Mouse (Mus musculus) myocyte (in vitro differentiated cells): Measurements from ENCODE around the gene Serf1.

Experiments
- CEBPB ChIP-seq: IDR thresholded peaks from 2 replicates; pipeline ENCODE4 v1.6.1; 2011; ENCODE audit warnings: mild to moderate bottlenecking, moderate library complexity; ENCODE audit not compliant: poor library complexity, insufficient read depth, severe bottlenecking
- E2F4 ChIP-seq: IDR thresholded peaks from one replicate; pipeline ENCODE4 v1.6.1; 2011; ENCODE audit warnings: mild to moderate bottlenecking, control low read depth, moderate library complexity; ENCODE audit not compliant: insufficient read depth
- MAX ChIP-seq: IDR thresholded peaks from one replicate; pipeline ENCODE4 v1.6.1; 2011; ENCODE audit warnings: low read depth, mild to moderate bottlenecking, control low read depth
- MYOD1 ChIP-seq, 3 experiments: IDR thresholded peaks; one replicate each; pipeline ENCODE4 v1.6.1; 2011; ENCODE audit warnings: control low read depth in 2 of 3, low read depth in 2 of 3, mild to moderate bottlenecking in 2 of 3, moderate library complexity in 1 of 3; ENCODE audit not compliant: insufficient read length in 2 of 3, control insufficient read depth in 1 of 3
- MYOG ChIP-seq, 3 experiments: IDR thresholded peaks; one replicate each; pipeline ENCODE4 v1.6.1; 2011; ENCODE audit warnings: control low read depth in 2 of 3, low read depth in 2 of 3, mild to moderate bottlenecking in 2 of 3; ENCODE audit not compliant: insufficient read length in 2 of 3, control insufficient read depth in 1 of 3, insufficient read depth in 1 of 3
- POLR2A ChIP-seq: IDR thresholded peaks from one replicate; pipeline ENCODE4 v1.6.1; 2011; ENCODE audit warnings: low read depth, mild to moderate bottlenecking, control low read depth, moderate library complexity; ENCODE audit not compliant: insufficient read length
- POLR2AphosphoS2 ChIP-seq: IDR thresholded peaks from one replicate; pipeline ENCODE4 v1.6.1; 2011; ENCODE audit warnings: low read depth, control low read depth; ENCODE audit not compliant: insufficient read length
- TCF12 ChIP-seq: IDR thresholded peaks from one replicate; pipeline ENCODE4 v1.6.1; 2011; ENCODE audit warnings: mild to moderate bottlenecking, control low read depth; ENCODE audit not compliant: poor library complexity, insufficient read depth, severe bottlenecking
- USF1 ChIP-seq: IDR thresholded peaks from one replicate; pipeline ENCODE4 v1.6.1; 2011; ENCODE audit warnings: low read depth, mild to moderate bottlenecking, control low read depth, moderate library complexity

GRCm38 (mm10) chr13:100103052-100103658, 4.7 kb upstream of the Serf1 start:
- TF ChIP-seq POLR2A: no peak
- no peak for TF ChIP-seq MAX
- TF ChIP-seq POLR2AphosphoS2: no peak
- no peak for TF ChIP-seq TCF12
- no peak for TF ChIP-seq MYOD1 (IDR thresholded peaks at IDR 0.05; ENCODE audit: control insufficient read depth in 1 of 3, insufficient read length in 2 of 3, low read depth in 2 of 3)
- no peak for TF ChIP-seq CEBPB
- TF ChIP-seq USF1: no peak
- TF ChIP-seq MYOG (IDR thresholded peaks at IDR 0.05; ENCODE audit: control insufficient read depth in 1 of 3, insufficient read depth in 1 of 3, insufficient read length in 2 of 3, low read depth in 2 of 3): no peak
- TF ChIP-seq E2F4: no peak
